In genomic region chr3:70307556-70307955, GRCm38 (mm10) we compare ENCODE assay signal across 12 mouse cellular contexts.
A peak's percentile ranks its signal among the peaks of the same experiment; 100 is the strongest.
DNase-seq lines count a peak whose midpoint lies in the region; TF ChIP-seq lines count a peak whose summit lies in the region.
"Had no signal": no experiment of that assay in that cellular context is flagged by ENCODE, and none has a peak within 500 bp of the region (broad histone marks: within the 10 kb centered on the region; RNA-seq: fewer than 3 reads in every experiment).

No protein-coding gene starts in this region.

- DNase-seq in right cerebral cortex, postnatal 10 days (ENCODE audit: low spot score in 2 of 2), result peak; percentile 32 to 39
- DNase-seq in right cerebral cortex, postnatal 4 days, result no peak
- DNase-seq in cerebellum, adult 9-10 months, result peak; percentile 86
- peak in 1 of 2 experiments; percentile 37 for DNase-seq in layer of hippocampus, adult 2 months (ENCODE audit: low spot score in 2 of 2)
- no peak for DNase-seq in kidney, postnatal 36 days
- no peak for DNase-seq in Muller cell, postnatal 12 days (ENCODE audit: inconsistent ontology term)
- DNase-seq in adrenal gland, postnatal 25 days, result no peak
- DNase-seq: embryo, embryonic 11 days; gastrocnemius, postnatal 14 days had no signal

- no peak overlapping the region for H3K4me3 ChIP-seq in layer of hippocampus, adult 2 months
- H3K4me3 ChIP-seq: erythroblast, embryonic 14.5 days; liver, embryonic 12.5 days had no signal

- no peak for TF ChIP-seq CTCF in layer of hippocampus, adult 2 months (conservative IDR thresholded peaks at IDR 0.05)

- H3K27ac ChIP-seq in layer of hippocampus, adult 2 months, result peak overlapping the region; percentile 58; the same call in 1 of the 2 replicates
- H3K27ac ChIP-seq: kidney, postnatal 0 days; liver, embryonic 12.5 days had no signal

Comparison
In these comparisons a context has a peak if more than half of its experiments do, and no peak if none do; other contexts are left out.
1. DNase-seq: peak in right cerebral cortex, postnatal 10 days (2 of 2) and cerebellum, adult 9-10 months (single experiment); none in right cerebral cortex, postnatal 4 days (single experiment), kidney, postnatal 36 days (0 of 2), Muller cell, postnatal 12 days (single experiment) and adrenal gland, postnatal 25 days (single experiment).